Mouse (Mus musculus) liver, postnatal 0 days (tissue): ENCODE measurements around the gene Zc3hav1l.

ENCODE experiments used
- CTCF ChIP-seq: sonication (generic); IDR thresholded peaks from 2 replicates; pipeline ENCODE4 v1.5.1; 2016; ENCODE audit warnings: antibody characterized with exemption, low read depth
- EP300 ChIP-seq: IDR thresholded peaks from 2 replicates; pipeline ENCODE4 v1.6.1; 2016; ENCODE audit warnings: antibody characterized with exemption, low read depth, mild to moderate bottlenecking

GRCm38 (mm10) chr6:38251464-38251863, 47.6 kb downstream of the Zc3hav1l start:
- TF ChIP-seq CTCF (no peak), EP300 (no peak)
